Mouse (Mus musculus) ES-E14 (cell line): ENCODE data around the gene Trim58. TPM values are rescaled to one million over a fixed set of nuclear protein-coding genes. Genes with fewer than 3 reads are reported as not detected.

Experiments used
- DNase-seq: peaks from one replicate; pipeline ENCODE4 v3.0.0-alpha.2; 2013; ENCODE audit warnings: low read depth, low spot score
- H3K27ac ChIP-seq: 2 replicates; pipeline ENCODE4 v1.5.1; 2012; ENCODE audit warnings: low read depth, mild to moderate bottlenecking, low read length, moderate library complexity, mixed read lengths; ENCODE audit not compliant: poor library complexity, insufficient read depth, severe bottlenecking
- H3K36me3 ChIP-seq: 2 replicates; pipeline ENCODE4 v1.6.1; 2012; ENCODE audit warnings: mild to moderate bottlenecking, low read length, moderate library complexity, mixed read lengths; ENCODE audit not compliant: control insufficient read depth, poor library complexity, insufficient read depth, severe bottlenecking
- H3K4me1 ChIP-seq, 2 experiments: fragments of 150-350 bp in 1 of 2; sonication (generic) in 1 of 2; 2 replicates each; pipeline ENCODE4 v1.6.1; 2012; ENCODE audit warnings: low read length in 2 of 2, mild to moderate bottlenecking in 1 of 2, mixed read lengths in 1 of 2; ENCODE audit not compliant: control insufficient read depth in 2 of 2, insufficient read depth in 2 of 2, poor library complexity in 1 of 2
- H3K4me3 ChIP-seq, 2 experiments: fragments of 150-350 bp in 1 of 2; sonication (generic) in 1 of 2; 2 replicates each; pipeline ENCODE4 v1.5.1; 2012; ENCODE audit warnings: low read length in 2 of 2, low read depth in 1 of 2, mild to moderate bottlenecking in 1 of 2, mixed read lengths in 1 of 2; ENCODE audit not compliant: insufficient read depth in 1 of 2, poor library complexity in 1 of 2, severe bottlenecking in 1 of 2
- H3K9ac ChIP-seq: 2 replicates; pipeline ENCODE4 v1.6.1; 2012; ENCODE audit warnings: low read depth, mild to moderate bottlenecking, low read length, mixed read lengths; ENCODE audit not compliant: poor library complexity, insufficient read depth, severe bottlenecking
- H3K9me3 ChIP-seq: fragments of 150-350 bp; sonication (generic); 2 replicates; pipeline ENCODE4 v1.6.1; 2012; ENCODE audit warnings: low read depth, mild to moderate bottlenecking, low read length; ENCODE audit not compliant: control insufficient read depth, insufficient read depth
- CHD2 ChIP-seq: IDR thresholded peaks from 2 replicates; pipeline ENCODE4 v1.6.1; 2014; ENCODE audit warnings: mild to moderate bottlenecking, low read depth, low read length, inconsistent platforms
- HCFC1 ChIP-seq: IDR thresholded peaks from 2 replicates; pipeline ENCODE4 v1.6.1; 2012; ENCODE audit warnings: low read length, inconsistent platforms, borderline replicate concordance; ENCODE audit not compliant: insufficient read depth
- MAFK ChIP-seq: IDR thresholded peaks from 2 replicates; pipeline ENCODE4 v1.6.1; 2014; ENCODE audit warnings: mild to moderate bottlenecking, low read depth, low read length, inconsistent platforms; ENCODE audit not compliant: insufficient read depth
- ZC3H11A ChIP-seq: IDR thresholded peaks from 2 replicates; pipeline ENCODE4 v1.6.1; 2012; ENCODE audit warnings: low read depth, mild to moderate bottlenecking, inconsistent platforms, low read length, borderline replicate concordance
- ZNF384 ChIP-seq: IDR thresholded peaks from 2 replicates; pipeline ENCODE4 v1.6.1; 2012; ENCODE audit warnings: low read depth, low read length, inconsistent platforms
- in situ Hi-C, 2 experiments: fragments of 600-800 bp; cut with MboI; formaldehyde crosslinking; loops; one replicate each; pipeline ENCODE4 v1.15.1; 2025; ENCODE audit warnings: low sequenced_read_pairs in 2 of 2, inconsistent platforms in 1 of 2; ENCODE audit not compliant: unreplicated experiment in 2 of 2
- total RNA-seq: library from RNA; depleted of rRNA; stranded (reverse); fragments of 300-350 nt; gene quantifications from 2 replicates; pipeline ENCODE4 v1.2.3, GENCODE M21; 2012; rRNA removed

Gene Trim58
- not detected in 2 replicates for total RNA-seq

- Histone ChIP-seq H3K9ac (no peak within 1 kb of the TSS), H3K4me1 (no peaks in the 10 kb centered on the region), H3K4me3 (peak within 1 kb of the TSS; percentile 23 to 58; a peak in 3 of 4 replicates), H3K36me3 (no peaks in the 10 kb centered on the region), H3K9me3 (no peaks in the 10 kb centered on the region), H3K27ac (no peak within 1 kb of the TSS)
- TF ChIP-seq HCFC1: no peak
- TF ChIP-seq ZNF384: no peak
- TF ChIP-seq CHD2: no peak
- TF ChIP-seq MAFK: no peak
- no peak for TF ChIP-seq ZC3H11A
- DNase-seq: no peak
- in situ Hi-C loops: no loop called here
Measured at GRCm38 (mm10) chr11:58640272-58640867, at the start of gene Trim58. Trim58 (plus strand) TSS chr11:58640465.

- DNase-seq: no peak
- no peak within 1 kb of the TSS for H3K27ac ChIP-seq
- H3K4me3 ChIP-seq: no peak within 1 kb of the TSS
- no peaks in the 10 kb centered on the region for H3K36me3 ChIP-seq
- no peaks in the 10 kb centered on the region for H3K4me1 ChIP-seq
- H3K9me3 ChIP-seq: no peaks in the 10 kb centered on the region
- H3K9ac ChIP-seq: no peak within 1 kb of the TSS
- in situ Hi-C loops: no loop called here
- TF ChIP-seq ZC3H11A (no peak), ZNF384 (no peak), CHD2 (no peak), HCFC1 (no peak), MAFK (no peak)
Measured at GRCm38 (mm10) chr11:58594814-58595213, 45.5 kb upstream of the Trim58 start, which contains the start of gene Olfr324. Olfr324 (plus strand) TSS chr11:58595114.

GRCm38 (mm10) chr11:58597837-58598236, 42.4 kb upstream of the Trim58 start:
- no peak for DNase-seq
- no peaks in the 10 kb centered on the region for H3K9me3 ChIP-seq
- TF ChIP-seq ZC3H11A (no peak), HCFC1 (no peak), ZNF384 (no peak), MAFK (no peak), CHD2 (no peak)
- no peaks in the 10 kb centered on the region for H3K36me3 ChIP-seq
- H3K9ac ChIP-seq: no peak overlapping the region
- no peak overlapping the region for H3K27ac ChIP-seq
- no peaks in the 10 kb centered on the region for H3K4me1 ChIP-seq
- in situ Hi-C loops: no loop called here
- no peak overlapping the region for H3K4me3 ChIP-seq

- no peak for DNase-seq
- no peaks in the 10 kb centered on the region; a peak in 1 of 4 replicates for H3K4me1 ChIP-seq
- TF ChIP-seq CHD2: no peak
- peak; percentile 80; the same call in 1 of the 2 replicates for TF ChIP-seq HCFC1
- no peak for TF ChIP-seq MAFK
- no peak overlapping the region for H3K27ac ChIP-seq
- H3K9ac ChIP-seq: no peak overlapping the region
- H3K4me3 ChIP-seq: no peak overlapping the region
- in situ Hi-C loops: no loop called here
- H3K9me3 ChIP-seq: no peaks in the 10 kb centered on the region
- no peaks in the 10 kb centered on the region for H3K36me3 ChIP-seq
Measured at GRCm38 (mm10) chr11:58602062-58602461, 38.2 kb upstream of the Trim58 start.
